Mouse (Mus musculus): ENCODE data around the gene Kpna3. TPM values are rescaled to one million over a fixed set of nuclear protein-coding genes. Genes with fewer than 3 reads are reported as not detected.

The Kpna3 gene
- polyA plus RNA-seq, 1 experiment from 2014 or later: 65.2 TPM

DNA sequence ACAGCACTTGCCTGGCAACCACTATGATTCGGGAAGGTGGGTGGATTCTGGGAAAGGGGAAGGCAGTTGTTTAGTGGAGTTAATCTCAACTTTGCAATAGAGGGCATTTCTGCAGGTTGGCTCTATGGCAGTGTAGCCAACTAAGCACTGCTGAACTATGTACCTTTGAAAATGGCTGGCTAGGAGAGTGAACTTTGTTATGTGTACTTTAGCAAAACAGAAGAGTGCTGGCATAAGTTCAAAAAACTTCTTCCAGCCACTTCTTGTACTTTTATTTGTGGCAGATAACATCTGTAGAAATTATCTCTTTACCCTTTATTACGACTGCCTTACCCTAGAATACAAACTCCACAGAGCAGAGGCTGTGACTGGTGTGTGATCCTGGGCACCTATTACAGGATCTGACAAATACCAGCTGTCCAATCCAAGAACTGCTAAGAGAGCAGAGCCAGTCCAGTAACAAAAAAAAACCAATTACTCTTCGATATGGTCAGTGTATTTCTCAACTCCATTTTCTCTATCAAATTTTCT, 78.6 kb downstream of the Kpna3 start:
- Histone ChIP-seq H3K36me3 (ENCODE audit: control insufficient read depth, insufficient read depth, low read length) (no peaks in the 10 kb centered on the region; the same call in 1 of the 2 replicates), H3K9me3 (ENCODE audit: control insufficient read depth, low read length) (no peaks in the 10 kb centered on the region), H3K27ac (ENCODE audit: low read depth, low read length) (no peak overlapping the region; the same call in 1 of the 2 replicates), H3K4me3 (ENCODE audit: low read length) (peak overlapping the region; percentile 59; the same call in 1 of the 2 replicates), H3K9ac (ENCODE audit: low read depth, low read length) (peak overlapping the region; percentile 77; the same call in 1 of the 2 replicates), H3K4me1 (ENCODE audit: control insufficient read depth, insufficient read depth, low read depth, low read length) (peaks cover 6% of the 10 kb centered on the region), H3K4me2 (ENCODE audit: low read length) (peak overlapping the region; percentile 59), H3K27me3 (replicated peaks; ENCODE audit: control insufficient read depth, insufficient read depth, low read length) (no peaks in the 10 kb centered on the region)
- ATAC-seq: no peak
- WGBS: 65% methylated on average over 3 of the region's 3 CpGs

DNA sequence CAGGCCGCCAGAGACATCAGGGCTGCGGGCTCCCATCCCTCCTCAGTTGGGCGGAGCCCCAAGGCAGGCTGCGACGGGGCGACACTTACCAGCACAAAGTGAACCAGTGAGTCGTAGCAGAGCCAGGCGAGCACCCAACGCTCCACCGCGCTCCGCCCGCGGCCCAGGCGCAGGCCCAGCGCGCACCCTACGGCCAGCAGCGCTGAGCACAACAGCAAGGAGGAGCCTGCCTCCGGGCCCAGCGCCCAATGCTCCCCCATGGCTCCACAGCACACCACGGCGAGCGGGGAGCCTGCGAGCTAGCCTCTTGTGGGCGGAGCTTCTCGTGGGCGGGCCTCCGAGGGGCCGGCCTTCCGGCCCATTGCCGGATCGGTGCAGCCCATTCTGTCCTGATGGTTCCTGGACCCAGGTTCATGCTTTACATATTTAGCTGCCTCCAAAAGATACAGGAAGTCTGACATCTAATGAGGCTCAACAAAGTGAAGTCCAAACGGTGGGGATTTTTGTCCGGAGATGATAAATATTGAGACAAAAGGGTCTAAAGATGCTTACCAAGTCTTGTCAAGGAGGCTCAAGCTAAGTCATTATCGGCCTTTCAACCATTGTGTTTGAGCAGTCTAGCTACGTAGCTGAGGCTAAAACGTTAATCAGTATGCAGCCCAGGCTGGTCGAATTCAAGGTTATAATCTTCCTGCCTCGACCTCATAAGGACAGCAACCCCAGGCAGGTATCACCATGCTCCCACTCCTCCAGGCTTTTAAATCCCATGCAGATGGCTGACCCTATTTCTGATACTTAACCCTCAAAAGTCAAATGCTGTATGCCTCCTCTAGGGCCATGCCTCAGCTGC, 79.3 kb downstream of the Kpna3 start, which contains the start of gene Ebpl:
TSS of gene Ebpl (minus strand) at position 309 of the 850 bp plus-strand sequence.
- H3K36me3 ChIP-seq (ENCODE audit: control insufficient read depth, insufficient read depth, low read length): no peaks in the 10 kb centered on the region
- H3K9me3 ChIP-seq (ENCODE audit: control insufficient read depth, low read length): no peaks in the 10 kb centered on the region
- peaks cover 6% of the 10 kb centered on the region for H3K4me1 ChIP-seq (ENCODE audit: control insufficient read depth, insufficient read depth, low read depth, low read length)
- no peaks in the 10 kb centered on the region for H3K27me3 ChIP-seq (replicated peaks; ENCODE audit: control insufficient read depth, insufficient read depth, low read length)
- peak within 1 kb of the TSS; percentile 59 for H3K4me3 ChIP-seq (ENCODE audit: low read length)
- H3K9ac ChIP-seq (ENCODE audit: low read depth, low read length): peak within 1 kb of the TSS; percentile 77
- peak within 1 kb of the TSS; percentile 76 for H3K27ac ChIP-seq (ENCODE audit: low read depth, low read length)
- ATAC-seq: peak; percentile 97
- WGBS: under 1% methylated on average over 33 of the region's 40 CpGs
- peak within 1 kb of the TSS; percentile 59 for H3K4me2 ChIP-seq (ENCODE audit: low read length)

DNA sequence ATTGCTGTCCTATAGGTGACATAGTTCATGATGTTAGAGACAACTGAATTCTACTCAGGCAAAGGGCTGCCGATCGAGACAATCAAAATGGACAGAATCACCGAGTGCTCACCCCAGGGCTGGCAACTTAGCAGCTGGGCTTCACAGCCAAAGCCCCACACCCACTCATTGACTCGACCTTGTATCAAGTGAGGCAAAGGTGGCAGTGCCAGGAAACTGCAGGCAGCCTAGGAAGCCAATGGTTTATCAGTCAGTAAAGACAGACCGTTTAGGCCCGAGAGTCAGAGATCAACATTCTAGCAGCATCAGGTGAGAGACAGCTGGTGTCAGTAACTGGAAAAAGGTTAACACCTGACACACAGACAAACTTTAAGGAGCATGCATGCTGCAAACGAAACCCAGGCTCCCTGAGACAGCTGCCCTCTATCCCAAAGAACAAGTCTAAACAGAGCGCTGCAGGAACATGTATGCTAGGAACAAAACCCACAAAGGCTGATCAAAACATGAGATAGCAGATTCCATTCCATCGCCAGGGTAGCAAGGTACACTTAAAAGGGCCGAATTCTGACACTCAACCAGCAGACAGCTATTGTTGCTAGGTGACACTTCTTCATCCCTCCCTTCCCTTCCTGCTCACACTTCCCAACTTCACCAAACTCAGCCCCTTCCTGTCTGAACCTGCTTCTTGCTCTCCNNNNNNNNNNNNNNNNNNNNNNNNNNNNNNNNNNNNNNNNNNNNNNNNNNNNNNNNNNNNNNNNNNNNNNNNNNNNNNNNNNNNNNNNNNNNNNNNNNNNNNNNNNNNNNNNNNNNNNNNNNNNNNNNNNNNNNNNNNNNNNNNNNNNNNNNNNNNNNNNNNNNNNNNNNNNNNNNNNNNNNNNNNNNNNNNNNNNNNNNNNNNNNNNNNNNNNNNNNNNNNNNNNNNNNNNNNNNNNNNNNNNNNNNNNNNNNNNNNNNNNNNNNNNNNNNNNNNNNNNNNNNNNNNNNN, 85.1 kb downstream of the Kpna3 start:
- Histone ChIP-seq H3K4me3 (ENCODE audit: low read length) (no peak overlapping the region), H3K4me1 (ENCODE audit: control insufficient read depth, insufficient read depth, low read depth, low read length) (no peaks in the 10 kb centered on the region), H3K9ac (ENCODE audit: low read depth, low read length) (no peak overlapping the region), H3K36me3 (ENCODE audit: control insufficient read depth, insufficient read depth, low read length) (no peaks in the 10 kb centered on the region), H3K27me3 (replicated peaks; ENCODE audit: control insufficient read depth, insufficient read depth, low read length) (no peaks in the 10 kb centered on the region), H3K4me2 (ENCODE audit: low read length) (no peak overlapping the region), H3K9me3 (ENCODE audit: control insufficient read depth, low read length) (no peaks in the 10 kb centered on the region), H3K27ac (ENCODE audit: low read depth, low read length) (no peak overlapping the region)
- WGBS: 79% methylated on average over 10 of the region's 10 CpGs
- no peak for ATAC-seq

DNA sequence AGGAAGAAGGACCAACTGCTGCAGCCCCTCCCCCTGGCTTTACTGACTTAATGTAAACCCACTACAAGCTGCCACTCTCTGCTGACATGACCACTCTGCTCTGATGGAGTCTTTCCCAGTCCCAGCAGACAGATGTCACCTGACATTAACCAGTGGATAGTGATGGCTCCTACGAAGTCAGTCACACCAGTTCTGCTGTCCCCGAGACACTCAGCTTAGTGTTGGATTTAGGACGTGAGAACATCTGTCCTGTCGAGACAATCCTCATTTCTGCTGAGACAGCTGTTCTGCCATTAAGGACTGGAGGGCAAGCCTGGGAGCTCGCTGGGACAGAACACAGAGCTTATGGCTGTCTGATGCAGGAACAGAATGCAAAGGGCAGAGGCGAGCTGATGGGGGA, 88.9 kb downstream of the Kpna3 start:
- no peaks in the 10 kb centered on the region for H3K27me3 ChIP-seq (replicated peaks; ENCODE audit: control insufficient read depth, insufficient read depth, low read length)
- 60% methylated on average over 6 of the region's 6 CpGs for WGBS
- H3K27ac ChIP-seq (ENCODE audit: low read depth, low read length): no peak overlapping the region
- no peaks in the 10 kb centered on the region for H3K9me3 ChIP-seq (ENCODE audit: control insufficient read depth, low read length)
- no peaks in the 10 kb centered on the region for H3K4me1 ChIP-seq (ENCODE audit: control insufficient read depth, insufficient read depth, low read depth, low read length)
- no peak overlapping the region for H3K4me2 ChIP-seq (ENCODE audit: low read length)
- no peaks in the 10 kb centered on the region for H3K36me3 ChIP-seq (ENCODE audit: control insufficient read depth, insufficient read depth, low read length)
- no peak overlapping the region for H3K4me3 ChIP-seq (ENCODE audit: low read length)
- H3K9ac ChIP-seq (ENCODE audit: low read depth, low read length): no peak overlapping the region
- no peak for ATAC-seq

DNA sequence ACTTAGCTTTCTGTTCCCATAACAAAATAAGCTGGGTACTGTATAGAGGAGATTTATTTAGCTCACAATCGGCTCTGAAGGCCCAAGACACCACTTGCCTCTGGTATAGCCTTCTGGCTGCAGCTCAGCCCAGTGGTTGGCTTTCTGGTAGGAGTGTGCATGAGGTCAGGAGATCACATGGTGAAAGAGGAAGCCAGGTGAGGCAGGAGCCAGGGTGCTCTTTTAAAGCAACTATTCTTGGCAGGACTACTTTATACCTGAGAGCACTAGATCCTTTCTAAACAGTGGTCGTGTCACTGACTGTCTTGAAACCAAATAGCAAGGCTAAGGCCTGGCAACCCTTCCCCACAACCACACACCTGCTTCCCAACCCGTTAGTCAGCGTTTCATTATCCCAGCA, 89.8 kb downstream of the Kpna3 start:
- Histone ChIP-seq H3K36me3 (ENCODE audit: control insufficient read depth, insufficient read depth, low read length) (no peaks in the 10 kb centered on the region), H3K9me3 (ENCODE audit: control insufficient read depth, low read length) (no peaks in the 10 kb centered on the region), H3K9ac (ENCODE audit: low read depth, low read length) (no peak overlapping the region), H3K4me2 (ENCODE audit: low read length) (no peak overlapping the region), H3K27me3 (replicated peaks; ENCODE audit: control insufficient read depth, insufficient read depth, low read length) (no peaks in the 10 kb centered on the region), H3K4me3 (ENCODE audit: low read length) (no peak overlapping the region), H3K27ac (ENCODE audit: low read depth, low read length) (no peak overlapping the region), H3K4me1 (ENCODE audit: control insufficient read depth, insufficient read depth, low read depth, low read length) (no peaks in the 10 kb centered on the region)
- 89% methylated on average over 4 of the region's 4 CpGs for WGBS
- no peak for ATAC-seq

DNA sequence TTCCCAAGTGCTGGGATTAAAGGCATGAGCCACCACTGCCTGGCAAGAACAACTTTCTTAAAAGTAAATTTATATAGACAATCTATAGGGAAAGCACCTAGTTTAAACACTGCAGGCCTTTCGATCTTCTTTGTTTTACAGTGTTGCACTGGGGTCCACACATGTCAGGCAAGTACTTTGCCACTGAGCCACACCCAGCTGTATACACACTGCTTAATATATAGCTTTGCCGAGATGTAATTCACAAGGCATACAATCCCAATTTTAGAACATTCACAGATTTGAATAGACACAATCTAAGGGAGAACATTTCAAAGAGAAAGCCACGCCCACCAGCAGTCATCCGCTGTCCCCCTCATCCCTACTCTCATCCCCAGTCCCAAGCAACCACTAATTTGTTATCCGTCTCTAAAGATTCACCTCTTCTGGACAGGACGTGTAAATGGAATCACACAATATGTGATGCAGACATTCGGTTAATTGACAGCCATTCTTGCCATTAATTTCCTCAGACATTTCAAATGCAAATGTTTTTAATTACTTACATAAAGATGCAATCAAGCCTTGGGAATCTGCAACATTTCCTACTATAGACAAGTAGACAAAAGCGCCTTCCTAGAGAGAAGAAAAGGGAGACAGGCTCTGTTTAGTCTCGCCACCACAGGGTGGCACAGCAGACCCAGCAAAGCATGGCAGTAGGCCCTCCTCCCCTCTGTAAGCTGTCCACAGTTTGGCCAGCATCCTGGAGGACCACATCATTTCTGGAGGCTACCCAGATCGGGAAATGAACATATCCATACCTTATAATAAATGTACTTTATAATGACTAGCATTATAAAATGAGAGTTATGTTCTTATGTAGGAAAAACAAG, 92.6 kb downstream of the Kpna3 start:
- ATAC-seq: peak; percentile 92
- 49% methylated on average over 10 of the region's 10 CpGs for WGBS
- no peaks in the 10 kb centered on the region for H3K36me3 ChIP-seq (ENCODE audit: control insufficient read depth, insufficient read depth, low read length)
- H3K9ac ChIP-seq (ENCODE audit: low read depth, low read length): no peak overlapping the region
- H3K4me2 ChIP-seq (ENCODE audit: low read length): no peak overlapping the region
- no peak overlapping the region for H3K4me3 ChIP-seq (ENCODE audit: low read length)
- H3K27ac ChIP-seq (ENCODE audit: low read depth, low read length): no peak overlapping the region
- H3K4me1 ChIP-seq (ENCODE audit: control insufficient read depth, insufficient read depth, low read depth, low read length): no peaks in the 10 kb centered on the region
- H3K9me3 ChIP-seq (ENCODE audit: control insufficient read depth, low read length): no peaks in the 10 kb centered on the region
- H3K27me3 ChIP-seq (replicated peaks; ENCODE audit: control insufficient read depth, insufficient read depth, low read length): no peaks in the 10 kb centered on the region

DNA sequence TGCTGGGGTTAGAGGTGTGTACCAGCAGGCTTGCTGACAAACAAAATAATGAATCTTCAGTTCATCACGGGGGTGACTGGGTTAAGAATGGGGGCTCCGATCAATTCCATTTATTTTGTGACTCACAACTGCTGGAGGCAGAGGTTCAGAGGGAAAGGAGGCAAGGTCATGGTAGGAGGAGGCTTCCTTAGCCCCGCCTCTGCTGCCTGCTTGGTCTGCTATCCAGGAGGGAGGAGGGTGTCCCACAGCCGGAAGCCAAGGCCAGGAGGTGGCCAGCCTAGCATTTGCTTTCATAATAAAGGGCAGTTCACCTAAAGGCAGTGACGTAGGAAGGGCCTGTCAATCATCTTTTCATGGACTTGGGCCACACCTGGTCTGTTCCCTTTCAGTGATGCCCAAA, 95.1 kb downstream of the Kpna3 start:
- Histone ChIP-seq H3K4me3 (ENCODE audit: low read length) (no peak overlapping the region), H3K4me2 (ENCODE audit: low read length) (no peak overlapping the region), H3K9me3 (ENCODE audit: control insufficient read depth, low read length) (no peaks in the 10 kb centered on the region), H3K4me1 (ENCODE audit: control insufficient read depth, insufficient read depth, low read depth, low read length) (no peaks in the 10 kb centered on the region), H3K9ac (ENCODE audit: low read depth, low read length) (no peak overlapping the region), H3K27ac (ENCODE audit: low read depth, low read length) (no peak overlapping the region), H3K27me3 (replicated peaks; ENCODE audit: control insufficient read depth, insufficient read depth, low read length) (no peaks in the 10 kb centered on the region), H3K36me3 (ENCODE audit: control insufficient read depth, insufficient read depth, low read length) (no peaks in the 10 kb centered on the region)
- WGBS: 76% methylated on average over 5 of the region's 5 CpGs
- no peak for ATAC-seq

DNA sequence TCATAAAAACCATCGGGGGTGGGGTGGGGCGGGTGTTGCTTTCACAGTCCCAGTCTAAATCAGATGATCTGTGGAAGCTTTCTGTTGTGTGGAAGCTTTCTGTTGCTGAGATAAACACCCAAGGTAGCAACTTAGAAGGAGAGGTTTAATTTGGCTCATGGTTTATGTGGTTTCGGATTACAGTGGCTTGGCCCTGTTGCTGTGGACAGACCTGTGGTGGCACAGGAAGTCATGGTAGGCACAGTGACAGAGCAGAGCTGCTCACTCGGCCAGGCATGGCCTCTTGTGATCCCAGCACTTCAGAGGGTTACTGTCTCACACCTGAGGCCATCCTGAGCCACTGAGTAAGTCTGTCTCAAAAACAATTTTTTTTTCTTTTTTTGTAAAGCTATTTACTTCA, 100.3 kb downstream of the Kpna3 start:
- Histone ChIP-seq H3K27me3 (replicated peaks; ENCODE audit: control insufficient read depth, insufficient read depth, low read length) (no peaks in the 10 kb centered on the region), H3K9ac (ENCODE audit: low read depth, low read length) (no peak overlapping the region), H3K36me3 (ENCODE audit: control insufficient read depth, insufficient read depth, low read length) (no peaks in the 10 kb centered on the region), H3K9me3 (ENCODE audit: control insufficient read depth, low read length) (no peaks in the 10 kb centered on the region), H3K4me1 (ENCODE audit: control insufficient read depth, insufficient read depth, low read depth, low read length) (no peaks in the 10 kb centered on the region), H3K27ac (ENCODE audit: low read depth, low read length) (no peak overlapping the region), H3K4me3 (ENCODE audit: low read length) (no peak overlapping the region), H3K4me2 (ENCODE audit: low read length) (no peak overlapping the region)
- ATAC-seq: no peak
- WGBS: 89% methylated on average over 4 of the region's 4 CpGs

Data from hindbrain, embryonic 16.5 days (tissue).